Mouse (Mus musculus) CD4-positive helper T cell, adult 2 months (primary cell): ENCODE measurements around the gene Elmo3.

Experiments used
- DNase-seq: peaks from one replicate; pipeline ENCODE4 v3.0.0-alpha.2; 2012; ENCODE audit warnings: low read depth, missing footprints, low spot score

Gene Elmo3

DNA sequence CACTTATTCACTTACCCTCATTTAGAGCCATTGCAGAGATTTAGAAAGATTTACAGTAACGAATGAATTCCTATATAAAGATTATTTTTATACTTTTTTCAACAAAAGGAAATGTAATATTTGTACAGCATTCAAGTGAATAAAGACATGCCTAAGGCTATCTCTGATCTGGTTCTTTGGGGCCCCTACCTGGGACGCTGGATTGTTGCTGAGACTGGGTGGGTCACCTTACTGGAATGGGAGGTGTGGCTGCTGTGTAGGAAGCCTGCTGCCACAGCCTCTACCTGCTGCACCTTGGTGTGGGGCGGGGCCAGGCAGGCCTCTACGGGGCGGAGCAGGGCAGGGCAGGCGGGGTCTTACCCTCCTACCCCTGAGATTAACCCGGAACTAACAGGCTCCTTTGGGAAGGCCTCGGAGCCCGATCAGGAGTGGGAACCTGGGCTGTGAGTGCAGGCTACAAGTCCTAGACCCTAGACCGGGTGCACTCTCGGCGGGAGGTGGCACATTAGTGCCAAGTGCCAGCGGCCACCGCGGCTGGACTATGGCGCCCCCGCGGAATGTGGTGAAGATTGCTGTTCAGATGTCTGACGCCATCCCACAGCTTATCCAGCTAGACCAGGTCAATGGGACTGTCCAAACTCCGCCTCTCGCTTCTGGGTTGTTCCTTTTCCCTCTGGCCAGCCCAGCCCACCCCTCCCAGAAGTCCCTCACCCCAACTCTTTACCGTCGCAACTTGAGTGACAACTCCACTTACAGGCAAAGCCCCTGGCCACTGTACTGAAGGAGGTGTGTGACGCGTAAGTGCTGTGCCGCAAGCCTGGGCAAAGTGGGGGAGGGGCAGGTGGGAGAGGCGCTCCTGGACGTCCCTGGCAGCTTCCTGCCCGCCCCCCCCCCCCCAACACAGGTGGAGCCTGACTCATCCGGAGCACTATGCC lies at the start of gene Elmo3:
Elmo3 (plus strand) TSS at position 391 of the 935 bp plus-strand sequence.
- DNase-seq, result peak; percentile 63

DNA sequence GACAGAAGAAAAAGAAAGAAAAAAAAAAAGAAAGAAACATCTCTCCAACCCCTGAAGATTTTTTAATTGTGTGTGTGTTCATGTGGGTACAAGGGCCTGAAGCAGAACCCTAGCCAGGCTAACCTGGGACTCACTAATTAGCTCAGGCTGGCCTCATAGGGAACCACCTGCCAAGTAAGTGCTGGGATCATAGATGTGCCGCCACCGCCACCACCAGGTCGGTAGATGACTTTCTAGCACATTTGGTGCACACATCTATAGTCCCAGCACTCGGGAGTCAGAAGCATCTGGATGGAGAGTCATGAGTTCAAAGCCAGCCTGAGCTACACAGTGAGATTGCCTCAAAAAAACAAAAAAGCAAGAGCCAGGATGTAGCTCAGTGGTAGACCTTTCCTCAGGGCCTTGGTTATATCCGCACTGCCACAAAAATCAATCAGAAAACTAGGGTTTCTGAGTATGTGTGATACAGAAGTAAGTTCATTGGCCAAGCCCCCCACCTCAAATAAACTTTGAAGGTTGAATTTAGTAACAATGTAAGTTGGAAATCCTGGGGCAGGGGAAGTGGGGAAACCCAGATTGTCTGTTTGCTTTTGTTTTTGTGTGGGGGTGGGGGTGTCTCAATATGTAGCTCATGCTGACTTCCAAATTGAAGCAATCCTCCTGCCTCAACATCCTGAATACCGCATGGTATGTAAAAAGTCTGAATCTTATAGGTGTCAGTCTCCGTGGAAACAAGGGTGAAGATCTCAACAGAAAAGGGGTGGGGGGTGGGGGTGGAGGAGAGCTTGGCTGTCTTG lies 47.9 kb upstream of the Elmo3 start:
- DNase-seq, result no peak

DNA sequence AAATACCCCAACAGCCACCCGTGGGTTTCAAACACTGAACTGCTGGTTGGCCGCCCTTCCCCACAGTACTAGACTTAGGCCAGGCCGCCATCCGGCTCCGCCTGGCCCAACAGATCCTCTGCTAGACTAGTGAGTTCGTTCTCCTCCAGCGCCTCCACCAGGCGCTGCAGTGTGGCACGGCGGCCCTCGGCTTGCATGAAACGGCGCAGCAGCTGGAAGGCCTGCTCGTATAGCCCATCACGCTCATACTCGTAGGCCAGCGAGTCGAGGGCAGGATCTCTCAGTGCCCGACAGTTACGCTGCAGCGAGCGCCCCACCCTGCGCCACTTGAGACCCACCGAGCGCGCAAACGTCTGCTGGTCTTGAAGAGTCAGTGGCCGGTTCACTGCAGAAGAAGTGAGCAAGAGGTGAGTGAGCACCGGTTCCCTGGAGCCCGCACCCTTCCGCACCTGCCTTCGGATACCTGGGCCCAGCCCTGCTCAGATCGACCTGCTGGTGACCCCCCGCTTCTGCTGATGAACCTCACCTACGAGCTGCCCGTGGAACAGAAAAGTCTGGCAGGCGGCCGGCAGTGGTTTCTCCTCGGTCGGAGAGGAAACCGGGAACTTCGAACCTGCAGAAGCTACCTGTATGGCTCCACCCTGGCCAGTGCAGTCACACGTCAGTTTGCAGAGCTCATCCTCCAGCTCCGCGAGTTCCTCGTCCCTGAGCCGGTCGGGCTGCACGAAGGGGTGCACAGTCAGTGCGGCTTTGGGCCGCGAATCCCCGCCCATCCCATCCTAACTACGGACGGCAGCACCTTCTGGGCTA lies 46.3 kb upstream of the Elmo3 start:
- DNase-seq, result no peak

DNA sequence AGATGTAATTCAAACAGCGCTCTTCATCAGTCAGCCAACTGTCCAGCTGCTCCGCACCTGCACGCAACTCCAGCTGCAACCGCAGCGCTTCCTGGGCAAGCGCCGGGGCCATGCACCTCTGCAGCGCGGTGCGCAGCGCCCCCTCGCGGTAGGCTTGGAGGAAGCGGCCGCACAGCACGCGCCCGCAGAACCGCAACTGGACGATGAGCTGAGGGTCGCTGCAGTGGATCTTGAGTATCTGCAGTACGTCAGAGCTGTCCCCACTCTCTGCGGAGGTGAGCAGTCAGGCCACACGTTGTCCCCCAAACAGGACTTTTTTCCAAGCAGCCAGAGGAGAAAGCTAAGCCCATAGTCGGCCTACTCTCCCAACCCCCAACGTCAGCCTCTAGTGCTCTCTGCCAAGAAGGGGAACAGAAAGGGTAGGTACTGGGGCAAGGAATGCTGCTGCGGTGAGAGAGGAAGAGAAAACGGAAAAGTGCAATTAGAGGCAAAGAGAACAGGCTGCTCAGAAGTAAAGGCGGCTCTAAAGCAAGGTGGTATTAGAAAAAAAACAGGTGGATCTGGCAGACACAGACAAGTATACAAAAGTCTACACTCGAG lies 45.6 kb upstream of the Elmo3 start:
- peak; percentile 73 for DNase-seq

DNA sequence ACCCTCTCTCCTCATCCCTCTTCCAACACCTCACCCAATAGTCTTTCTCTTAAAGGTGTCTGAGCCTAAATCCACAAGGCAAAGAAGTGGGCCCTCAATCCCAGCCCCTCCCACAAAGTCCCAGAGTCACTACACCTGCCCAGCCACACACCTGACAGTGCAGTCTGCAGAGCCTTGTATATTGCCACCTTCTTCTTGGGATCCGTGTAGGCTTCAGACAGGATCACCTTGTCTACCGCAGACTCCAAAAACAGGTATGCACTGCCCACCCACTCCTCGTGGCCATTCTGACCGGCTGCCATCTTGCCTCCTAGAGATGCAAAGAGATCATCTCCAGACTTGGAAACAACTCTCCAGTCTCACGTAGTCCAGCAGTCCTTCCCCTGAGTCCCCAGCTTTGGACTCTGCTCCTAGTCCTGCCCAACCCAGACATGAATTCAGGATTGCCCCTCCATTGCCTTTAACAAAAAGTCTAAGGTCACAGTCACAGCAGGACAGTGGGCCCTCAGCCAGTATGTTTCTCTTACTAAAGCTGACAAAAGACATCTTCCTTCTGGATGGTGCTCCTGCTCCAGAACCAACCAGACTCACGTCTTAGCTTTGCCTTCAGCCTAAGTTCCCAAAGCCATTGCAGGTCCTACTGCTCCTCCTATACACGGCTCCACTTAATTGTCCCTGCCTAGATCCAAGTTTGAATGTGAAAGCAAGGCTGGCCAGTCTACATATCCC lies 44.9 kb upstream of the Elmo3 start:
- DNase-seq, result no peak

DNA sequence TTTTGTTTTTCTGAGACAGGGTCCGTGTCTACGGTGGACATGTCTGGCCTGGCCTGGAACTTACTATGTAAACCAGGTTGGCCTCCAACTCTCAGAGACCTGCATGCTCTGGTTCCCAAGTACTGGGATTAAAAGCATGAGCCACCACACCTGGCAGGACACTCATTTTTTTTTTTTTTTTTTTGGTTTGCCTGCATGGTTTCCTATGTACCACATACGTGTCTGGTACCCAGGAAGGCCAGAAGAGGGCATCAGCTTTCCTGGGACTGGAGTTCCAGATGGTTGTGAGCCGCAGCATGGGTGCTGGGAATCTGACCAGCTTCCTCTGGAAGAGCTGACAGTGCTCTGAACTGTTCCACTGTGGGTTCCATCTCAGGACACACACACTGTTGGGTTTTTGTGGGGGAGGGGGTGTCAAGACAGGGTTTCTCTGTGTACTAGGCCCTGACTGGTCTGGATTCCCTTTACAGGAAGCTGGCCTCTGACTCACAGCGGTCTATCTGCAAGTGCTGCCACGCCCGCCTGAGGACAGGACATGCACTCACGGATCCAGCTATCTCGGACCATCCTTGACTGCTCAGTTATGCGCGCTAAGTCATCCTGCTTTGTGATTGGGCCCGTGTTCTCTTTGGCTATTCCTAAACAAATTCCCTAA lies 43.9 kb upstream of the Elmo3 start:
- no peak for DNase-seq

DNA sequence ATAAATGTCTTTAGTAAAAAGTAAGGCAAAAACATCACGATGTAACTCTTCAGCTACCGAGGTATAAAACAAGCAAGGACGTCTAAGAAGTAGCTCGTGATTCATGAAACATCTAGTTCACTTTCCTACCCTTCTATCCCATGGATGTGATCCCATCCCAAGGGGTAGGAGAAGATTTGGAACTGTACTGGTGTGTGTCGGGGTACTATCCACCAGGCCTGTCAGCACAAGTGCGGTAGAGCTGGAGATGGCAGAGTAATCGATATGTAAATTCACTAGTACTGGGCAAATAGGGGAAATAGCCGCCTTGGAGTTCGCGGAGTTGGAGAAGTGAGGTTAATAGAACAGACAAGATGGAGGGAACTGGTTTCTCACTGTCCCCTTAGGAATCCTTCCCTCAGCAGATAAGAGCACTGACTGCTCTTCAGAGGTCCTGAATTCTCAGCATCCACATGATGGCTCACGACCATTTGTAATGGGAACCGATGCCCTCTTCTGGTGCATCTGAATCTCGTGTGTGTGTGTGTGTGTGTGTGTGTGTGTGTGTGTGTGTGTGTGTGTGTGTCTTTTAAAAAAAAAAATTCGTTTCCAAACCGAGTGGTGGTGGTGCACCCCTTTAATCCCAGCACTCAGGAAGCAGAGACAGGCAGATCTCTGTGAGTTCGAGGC lies 42.0 kb upstream of the Elmo3 start:
- no peak for DNase-seq

DNA sequence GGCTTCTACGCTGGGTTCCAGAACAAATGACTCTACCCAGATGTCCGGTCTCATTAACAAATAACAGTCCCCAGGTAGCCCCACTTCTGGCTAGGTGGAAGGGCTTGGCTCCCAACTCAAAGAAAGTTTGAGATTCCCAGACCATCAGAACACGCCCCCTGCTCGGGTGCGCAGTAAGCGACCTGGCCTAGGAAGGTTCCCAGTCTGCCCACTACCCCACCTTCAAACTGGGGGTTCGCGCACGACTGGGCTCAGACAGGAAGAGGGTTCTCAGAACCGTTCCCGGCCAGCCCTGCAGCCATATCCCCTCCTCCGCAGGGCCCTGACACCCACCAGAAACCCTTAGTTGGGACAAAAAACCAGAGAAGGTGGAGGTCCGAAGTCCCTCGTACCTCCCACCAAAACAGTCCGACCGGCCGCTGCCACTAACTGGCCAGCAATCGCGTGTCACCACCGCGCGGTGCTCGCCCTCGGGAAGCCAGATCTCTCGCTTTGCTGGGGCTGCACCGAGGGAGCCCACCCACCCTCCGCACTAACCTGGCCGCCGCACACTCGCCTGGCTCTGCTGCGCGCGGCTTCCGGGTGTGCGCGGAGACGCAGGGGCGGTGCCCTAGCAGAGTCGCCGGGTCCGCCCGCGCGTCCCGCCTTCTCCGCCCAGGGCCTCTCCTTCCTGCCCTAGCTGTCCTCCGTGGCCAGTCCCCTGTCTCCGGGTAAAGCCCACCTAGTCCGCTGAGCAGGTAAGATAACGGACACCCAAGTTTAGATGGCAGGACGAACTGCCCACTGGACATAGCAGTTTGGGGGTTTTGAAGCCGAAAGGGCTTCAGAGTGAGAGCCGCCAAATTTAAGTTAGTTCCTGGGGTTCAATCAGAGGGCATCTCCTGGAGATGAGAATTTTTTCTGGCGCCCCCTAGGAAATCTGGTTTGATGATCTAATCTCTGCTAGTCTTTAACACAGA lies 41.1 kb upstream of the Elmo3 start, which contains the start of the genes Tradd and Fbxl8:
Tradd (minus strand) TSS at position 586 of the 959 bp plus-strand sequence.
Fbxl8 (plus strand) TSS at position 625 of the 959 bp plus-strand sequence.
- DNase-seq, result peak; percentile 85

DNA sequence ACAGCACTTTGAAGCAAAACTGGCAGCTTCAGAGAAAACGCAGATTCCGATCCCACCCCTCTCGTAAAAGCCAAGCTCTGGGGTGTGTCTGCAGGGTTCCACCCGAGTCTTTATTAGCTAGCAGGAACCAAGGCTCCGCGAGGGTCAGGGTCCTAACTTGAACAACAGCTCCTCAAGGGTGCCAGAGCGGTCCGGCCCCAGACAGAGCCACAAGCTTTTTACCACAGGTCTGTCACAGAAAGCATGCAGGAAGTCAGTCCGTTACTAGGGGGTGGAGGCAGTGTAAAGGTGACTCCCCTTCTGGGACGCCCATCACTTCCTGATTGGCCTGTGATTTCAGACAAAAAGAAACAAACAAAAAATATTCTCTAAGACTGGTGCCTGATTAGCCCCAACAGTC lies 40.3 kb upstream of the Elmo3 start:
- DNase-seq, result peak; percentile 86

DNA sequence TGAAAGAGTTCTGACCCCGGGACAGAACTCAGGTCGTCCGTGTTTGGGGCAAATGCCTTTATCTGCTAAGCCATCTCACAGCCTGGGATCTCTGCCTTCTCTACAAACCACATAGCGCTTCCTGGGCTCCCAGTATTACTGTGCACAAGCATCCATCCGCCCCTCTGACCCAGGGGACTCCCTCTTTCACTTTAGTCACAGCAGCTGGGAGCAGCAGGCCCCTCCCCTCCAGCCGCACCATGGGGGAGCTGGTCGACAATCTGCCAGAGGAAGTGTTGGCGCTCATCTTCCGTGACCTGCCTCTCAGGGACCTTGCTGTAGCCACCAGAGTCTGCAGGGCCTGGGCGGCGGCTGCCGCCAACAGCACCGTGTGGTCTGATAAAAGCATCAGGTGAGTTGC lies 38.6 kb upstream of the Elmo3 start:
- peak; percentile 79 for DNase-seq

DNA sequence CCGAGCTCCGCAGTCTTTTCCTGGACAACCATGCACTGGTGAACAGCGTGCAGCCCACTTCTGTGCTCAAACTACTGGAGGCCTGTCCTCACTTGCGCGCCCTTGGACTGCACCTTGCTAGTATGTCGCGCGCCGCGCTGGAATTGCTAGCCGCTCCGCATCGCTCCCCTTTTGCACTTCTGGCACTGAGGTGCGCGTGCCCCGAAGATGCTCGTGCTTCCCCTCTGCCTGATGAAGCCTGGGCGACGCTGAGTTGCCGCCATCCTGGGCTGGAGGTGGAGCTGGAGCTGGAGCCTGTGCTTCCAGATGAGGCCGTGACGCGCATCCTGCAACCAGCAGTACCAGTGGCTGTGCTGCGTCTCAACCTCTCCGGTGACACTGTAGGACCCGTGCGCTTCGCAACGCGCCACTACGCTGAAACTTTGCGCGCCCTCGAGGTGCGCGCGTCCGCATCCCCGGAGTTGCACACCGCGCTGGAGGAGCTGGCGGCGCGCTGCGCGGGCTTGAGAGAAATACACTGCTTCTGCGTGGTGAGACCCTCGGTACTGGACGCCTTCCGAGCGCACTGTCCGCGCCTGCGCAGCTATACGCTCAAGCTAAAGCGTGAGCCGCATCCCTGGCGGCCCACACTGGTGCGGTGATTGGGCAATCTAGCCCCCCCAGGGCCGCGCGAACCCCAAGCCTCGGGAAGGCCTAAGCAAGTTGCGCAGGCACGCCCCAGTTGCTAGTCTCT lies 36.9 kb upstream of the Elmo3 start:
- DNase-seq, result no peak

DNA sequence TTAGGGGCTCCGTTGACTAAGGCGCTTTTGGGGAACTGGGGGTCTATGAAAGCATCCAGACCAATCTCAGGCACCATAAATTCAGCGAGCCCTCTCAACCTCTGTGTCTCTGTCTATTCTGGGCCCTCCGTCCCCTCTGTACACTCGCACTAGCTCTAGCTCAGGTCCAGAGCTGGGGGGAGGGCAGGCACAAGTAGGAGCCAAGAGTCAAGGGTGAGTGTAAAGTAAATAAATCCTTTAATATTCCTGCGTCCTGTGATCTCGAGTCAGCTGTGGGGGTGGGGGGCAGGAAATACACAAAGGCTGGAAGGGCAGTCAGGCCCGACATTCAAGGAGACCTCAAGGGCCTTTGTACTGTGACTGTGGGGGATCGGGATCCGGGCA lies 36.3 kb upstream of the Elmo3 start:
- no peak for DNase-seq

DNA sequence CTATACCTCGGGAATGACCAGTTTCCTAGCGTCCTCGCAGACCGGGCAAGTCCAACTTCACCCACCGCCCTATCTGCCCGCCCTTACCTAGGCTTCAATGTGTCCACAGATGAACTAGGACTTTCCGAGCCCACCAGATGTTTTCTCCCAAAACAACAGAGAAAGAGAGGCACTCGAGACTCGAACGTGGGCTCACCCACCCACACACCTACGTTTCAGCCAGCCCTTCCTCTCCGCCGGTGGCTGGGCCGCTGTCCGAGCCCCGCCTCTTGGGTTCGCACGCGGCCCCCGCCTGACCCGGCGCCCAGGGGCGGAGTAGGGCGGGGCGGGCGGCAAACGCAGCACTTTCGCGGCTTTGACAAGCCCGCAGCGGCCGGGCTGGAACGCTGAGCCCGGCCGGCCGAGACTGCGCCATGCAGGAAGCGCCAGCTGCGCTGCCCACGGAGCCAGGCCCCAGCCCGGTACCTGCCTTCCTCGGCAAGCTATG lies 35.9 kb upstream of the Elmo3 start, which contains the start of gene Hsf4:
Hsf4 (plus strand) TSS at position 341 of the 487 bp plus-strand sequence.
- peak; percentile 52 for DNase-seq

DNA sequence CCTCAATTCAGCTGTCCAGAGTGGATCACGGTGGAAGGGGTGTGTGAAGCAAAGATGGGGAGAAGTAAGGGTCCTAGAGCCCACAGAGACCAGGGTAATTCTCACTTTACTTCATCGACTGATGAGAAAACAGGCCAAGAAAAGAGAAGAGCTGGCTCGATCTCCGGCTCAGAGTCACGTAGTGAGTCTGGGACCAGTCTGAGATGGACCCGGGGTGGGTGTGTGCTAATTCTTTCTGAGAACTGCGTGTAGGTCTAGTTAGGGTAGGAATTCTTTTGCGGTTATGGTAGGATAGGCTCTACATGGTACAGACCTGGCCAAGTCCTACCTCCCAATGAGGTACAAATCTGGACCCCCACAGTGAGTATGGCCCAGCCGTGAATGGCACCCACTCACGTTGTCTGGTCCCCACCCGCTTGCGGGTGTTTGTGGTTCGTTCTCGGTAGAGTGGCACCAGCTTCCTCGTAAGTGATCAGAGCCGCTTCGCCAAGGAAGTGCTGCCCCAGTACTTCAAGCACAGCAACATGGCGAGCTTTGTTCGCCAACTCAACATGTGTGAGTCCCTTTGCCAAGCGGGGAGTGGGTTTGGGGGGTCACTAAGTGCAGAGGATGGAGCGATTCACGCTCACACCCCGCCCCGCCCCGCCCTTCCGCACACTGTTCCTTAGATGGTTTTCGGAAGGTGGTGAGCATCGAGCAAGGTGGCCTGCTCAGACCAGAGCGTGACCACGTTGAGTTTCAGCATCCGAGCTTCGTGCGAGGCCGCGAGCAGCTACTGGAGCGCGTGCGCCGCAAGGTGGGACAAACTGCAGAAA lies 35.1 kb upstream of the Elmo3 start:
- DNase-seq, result no peak

DNA sequence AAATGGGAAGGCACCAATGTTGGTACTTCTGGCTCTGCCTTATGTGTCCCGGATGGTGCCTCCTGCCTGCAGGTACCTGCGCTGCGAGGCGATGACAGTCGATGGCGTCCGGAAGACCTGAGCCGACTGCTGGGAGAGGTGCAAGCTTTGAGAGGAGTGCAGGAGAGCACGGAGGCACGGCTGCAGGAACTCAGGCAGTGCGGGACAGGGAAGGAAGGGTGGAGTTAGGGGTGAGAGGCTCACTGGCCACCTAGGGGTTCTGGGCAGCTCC lies 34.5 kb upstream of the Elmo3 start:
- no peak for DNase-seq

DNA sequence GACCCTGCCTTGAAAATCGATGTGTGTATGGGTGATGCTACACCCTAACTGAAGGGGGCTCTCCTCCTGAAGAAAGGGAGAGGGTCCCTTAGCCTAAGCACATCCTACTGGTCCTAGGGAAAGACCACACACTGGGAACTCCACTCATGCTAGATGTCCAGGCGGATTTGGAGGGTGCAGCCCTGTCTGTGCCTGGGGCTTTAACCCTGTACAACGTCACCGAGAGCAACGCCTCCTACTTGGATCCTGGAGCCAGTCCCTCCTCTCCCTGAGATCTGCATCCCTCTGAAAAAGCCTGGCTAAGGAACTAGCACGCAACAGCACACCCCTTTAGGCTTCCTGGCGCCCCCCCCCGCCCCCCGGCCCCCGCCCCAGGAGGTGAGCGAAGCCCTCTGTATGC lies 30.0 kb upstream of the Elmo3 start:
- no peak for DNase-seq

DNA sequence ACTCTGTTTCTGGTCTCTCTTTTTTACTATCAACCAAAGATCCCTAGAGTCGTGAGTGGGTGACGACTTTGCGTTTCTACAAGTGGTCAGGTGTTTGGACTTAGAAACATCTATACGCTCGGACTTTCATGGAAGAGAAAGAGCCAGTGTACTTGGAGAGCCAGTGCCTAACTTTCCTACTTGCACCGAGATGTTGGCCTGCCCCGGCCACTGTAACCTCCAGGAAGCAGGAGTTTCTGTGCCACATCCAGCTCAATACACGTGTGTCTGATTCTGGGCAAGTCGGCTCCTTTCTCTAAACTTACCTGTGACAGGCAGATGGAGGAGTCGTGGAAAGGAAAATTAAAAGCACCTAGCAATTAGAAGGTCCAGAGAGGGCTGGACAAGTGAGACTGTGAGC lies 29.6 kb upstream of the Elmo3 start, which contains the start of gene Nol3:
Nol3 (plus strand) TSS at position 301 of the 400 bp plus-strand sequence.
- no peak for DNase-seq
